Comparison of ENCODE assay signal across 26 mouse cellular contexts in genomic region chr11:79228089-79228488, GRCm38 (mm10). TPM values are rescaled to one million over a fixed set of nuclear protein-coding genes. Genes with fewer than 3 reads are reported as not detected.
DNase-seq lines count a peak whose midpoint lies in the region; ATAC-seq and TF ChIP-seq lines count a peak whose summit lies in the region.
"Had no signal": no experiment of that assay in that cellular context is flagged by ENCODE, and none has a peak within 500 bp of the region (broad histone marks: within the 10 kb centered on the region; RNA-seq: fewer than 3 reads in every experiment).

No protein-coding gene starts in this region.

- peaks cover 48% of the 10 kb centered on the region for H3K4me1 ChIP-seq in kidney, embryonic 15.5 days
- peaks cover 3% of the 10 kb centered on the region; the same call in 1 of the 2 replicates for H3K4me1 ChIP-seq in hindbrain, embryonic 11.5 days (replicated peaks; ENCODE audit: control insufficient read depth, insufficient read depth, low read length)

- TF ChIP-seq CTCF in gastrocnemius, adult 2 months (IDR thresholded peaks at IDR 0.05) = no peak

- H3K27me3 ChIP-seq in kidney, embryonic 15.5 days = no peaks in the 10 kb centered on the region
- no peaks in the 10 kb centered on the region for H3K27me3 ChIP-seq in hindbrain, embryonic 11.5 days (ENCODE audit: control insufficient read depth, insufficient read depth, low read length)
- H3K27me3 ChIP-seq: embryonic facial prominence, embryonic 13.5 days; forebrain, embryonic 12.5 days; heart, embryonic 12.5 days; hindbrain, embryonic 12.5 days; liver, embryonic 12.5 days; neural tube, embryonic 13.5 days had no signal

- H3K9ac ChIP-seq in kidney, embryonic 15.5 days = no peak overlapping the region
- H3K9ac ChIP-seq in hindbrain, embryonic 11.5 days (ENCODE audit: low read depth, low read length) = no peak overlapping the region
- H3K9ac ChIP-seq: embryonic facial prominence, embryonic 13.5 days; forebrain, embryonic 12.5 days; heart, embryonic 12.5 days; hindbrain, embryonic 12.5 days; liver, embryonic 12.5 days; neural tube, embryonic 13.5 days had no signal

- peak overlapping the region; percentile 81 for H3K27ac ChIP-seq in gastrocnemius, adult 2 months
- peak overlapping the region; percentile 91; the same call in 1 of the 2 replicates for H3K27ac ChIP-seq in kidney, embryonic 15.5 days
- no peak overlapping the region for H3K27ac ChIP-seq in hindbrain, embryonic 11.5 days (ENCODE audit: low read depth, low read length)
- H3K27ac ChIP-seq: embryonic facial prominence, embryonic 13.5 days; forebrain, embryonic 12.5 days; hindbrain, embryonic 12.5 days; layer of hippocampus, adult 2 months; liver, embryonic 12.5 days; midbrain, embryonic 10.5 days; neural tube, embryonic 13.5 days; stomach, postnatal 0 days had no signal

- no peak overlapping the region for H3K4me3 ChIP-seq in gastrocnemius, adult 2 months
- H3K4me3 ChIP-seq in kidney, embryonic 15.5 days (replicated peaks) = no peak overlapping the region
- no peak overlapping the region for H3K4me3 ChIP-seq in hindbrain, embryonic 11.5 days (ENCODE audit: low read depth, low read length)
- H3K4me3 ChIP-seq: embryonic facial prominence, embryonic 13.5 days; erythroblast, embryonic 14.5 days; forebrain, embryonic 12.5 days; heart, embryonic 12.5 days; hindbrain, embryonic 12.5 days; layer of hippocampus, adult 2 months; liver, embryonic 12.5 days; midbrain, embryonic 10.5 days; myocyte; neural tube, embryonic 13.5 days had no signal

- DNase-seq in gastrocnemius, adult 2 months = no peak
- DNase-seq in gastrocnemius, adult 8-10 months (ENCODE audit: low spot score in 2 of 2) = no peak
- DNase-seq in kidney, adult 8-10 months = no peak
- peak; percentile 4 for DNase-seq in urinary bladder, adult 2 months (ENCODE audit: low spot score)
- DNase-seq in urinary bladder, adult 18-20 months (ENCODE audit: low spot score in 2 of 2) = no peak
- no peak for DNase-seq in hindbrain, embryonic 11.5 days (ENCODE audit: low spot score)
- no peak for DNase-seq in embryo, embryonic 10.5 days (ENCODE audit: low spot score)
- DNase-seq: cerebellum, adult 18-20 months; cerebellum, postnatal 14 days; embryo, embryonic 11 days; heart, postnatal 10 days; lung, postnatal 10 days; right cerebral cortex, adult 18-20 months had no signal

- 77% methylated on average over 2 of the region's 2 CpGs for WGBS in kidney, embryonic 15.5 days
- 100% methylated on average over 2 of the region's 2 CpGs for WGBS in hindbrain, embryonic 11.5 days

- intact Hi-C loops in gastrocnemius, adult 2 months (cut with DNase I) = no loop called here

- H3K36me3 ChIP-seq in kidney, embryonic 15.5 days = no peaks in the 10 kb centered on the region
- no peaks in the 10 kb centered on the region for H3K36me3 ChIP-seq in hindbrain, embryonic 11.5 days (ENCODE audit: control insufficient read depth, insufficient read depth, low read length)
- H3K36me3 ChIP-seq: embryonic facial prominence, embryonic 13.5 days; forebrain, embryonic 12.5 days; heart, embryonic 12.5 days; hindbrain, embryonic 12.5 days; liver, embryonic 12.5 days; midbrain, embryonic 10.5 days; neural tube, embryonic 13.5 days had no signal

- no peaks in the 10 kb centered on the region for H3K9me3 ChIP-seq in kidney, embryonic 15.5 days (replicated peaks)
- no peaks in the 10 kb centered on the region for H3K9me3 ChIP-seq in hindbrain, embryonic 11.5 days (ENCODE audit: control insufficient read depth, low read length)
- H3K9me3 ChIP-seq: embryonic facial prominence, embryonic 13.5 days; forebrain, embryonic 12.5 days; heart, embryonic 12.5 days; hindbrain, embryonic 12.5 days; liver, embryonic 12.5 days; midbrain, embryonic 10.5 days; neural tube, embryonic 13.5 days had no signal

- no peak overlapping the region for H3K4me2 ChIP-seq in kidney, embryonic 15.5 days
- no peak overlapping the region for H3K4me2 ChIP-seq in hindbrain, embryonic 11.5 days (replicated peaks; ENCODE audit: low read depth, low read length)
- H3K4me2 ChIP-seq: embryonic facial prominence, embryonic 13.5 days; forebrain, embryonic 12.5 days; heart, embryonic 12.5 days; hindbrain, embryonic 12.5 days; liver, embryonic 12.5 days; neural tube, embryonic 13.5 days had no signal

- no peak for ATAC-seq in kidney, embryonic 15.5 days (replicated peaks; ENCODE audit: low FRiP score)
- ATAC-seq in hindbrain, embryonic 11.5 days (ENCODE audit: low FRiP score) = no peak
- ATAC-seq: liver, embryonic 12.5 days; midbrain, embryonic 16.5 days had no signal

RNA-seq across cellular contexts. Expression of gene Wsb1, which starts 26.4 kb away (rescaled TPM):
- total RNA-seq in gastrocnemius, adult 2 months (2021) = 10 to 100 TPM in 1 of 2 experiments, 1 to 10 TPM in 1; 7.2 to 14.3 TPM
- total RNA-seq in gastrocnemius, adult 8-10 months (2022) = 1 to 10 TPM; 1.9 to 6.9 (median 6.0) TPM
- polyA plus RNA-seq in kidney, embryonic 15.5 days (2015; fragmentation: Nextera tagmentation; extraction: Ambion mirVana) = 316 and 358 TPM in 2 replicates
- 98.9 and 164 TPM in 2 replicates for polyA plus RNA-seq in urinary bladder, adult 2 months (2012; rRNA removed)
- polyA plus RNA-seq in hindbrain, embryonic 11.5 days (2014; fragmentation: Nextera tagmentation; extraction: Ambion mirVana) = 469 and 501 TPM in 2 replicates
